Mouse (Mus musculus) layer of hippocampus, postnatal 10 days (tissue): Measurements from ENCODE around the gene Gm49776. TPM values are rescaled to one million over a fixed set of nuclear protein-coding genes. Genes with fewer than 3 reads are reported as not detected.
"Not testable (repeated sequence)": the region's sequence is repeated elsewhere in the genome, so short reads cannot be mapped to it uniquely, and the experiment has no call there.

Source experiments
- DNase-seq, 2 experiments: peaks; one replicate each; pipeline ENCODE4 v3.0.0; 2021; ENCODE audit warnings: low spot score in 2 of 2
- microRNA-seq, 2 experiments: library from miRNA; unstranded; fragments of <30 nt; microRNA quantifications; one replicate each; pipeline ENCODE4 v1.2.0; 2021
- total RNA-seq, 2 experiments: library from RNA; stranded (reverse); gene quantifications; 2 replicates each; pipeline ENCODE4 v1.2.3; 2021

The Gm49776 gene
- total RNA-seq, 2 experiments from 2014 or later: not detected

GRCm38 (mm10) chr16:18203430-18204091 lies 54.6 kb downstream of the Gm49776 start:
- no peak for DNase-seq

- no peak for DNase-seq
Measured at GRCm38 (mm10) chr16:18202061-18202460, 56.1 kb downstream of the Gm49776 start.

GRCm38 (mm10) chr16:18201620-18202019 lies 56.5 kb downstream of the Gm49776 start:
- no peak for DNase-seq

- DNase-seq: no peak
Measured at GRCm38 (mm10) chr16:18200062-18200461, 58.1 kb downstream of the Gm49776 start.

GRCm38 (mm10) chr16:18198365-18199098 lies 59.6 kb downstream of the Gm49776 start:
- DNase-seq: no peak

GRCm38 (mm10) chr16:18197881-18198280 lies 60.2 kb downstream of the Gm49776 start:
- no peak for DNase-seq

- not testable (repeated sequence) for DNase-seq
Measured at GRCm38 (mm10) chr16:18195561-18195960, 62.6 kb downstream of the Gm49776 start.

Small RNAs within 50 kb of the gene (microRNA-seq; reads per million reads assigned to microRNA genes)
- gene Gm24572 (0.20 to 0.22 reads per million in 2 experiments), gene Mir1306 (194 to 260 reads per million in 2 experiments)

Other genes with a start within 250 kb of the Gm49776 start
- 100 to 1,000 TPM in 1 of 2 experiments, 10 to 100 TPM in 1; 87.0 to 112 TPM for gene Dgcr6, start 205.5 kb downstream of the Gm49776 start, total RNA-seq
- gene Prodh, start 168.1 kb downstream of the Gm49776 start, total RNA-seq: 10 to 100 TPM; 15.8 to 17.3 TPM
- 10 to 100 TPM; 76.3 to 78.0 TPM for gene Rtn4r, start 130.7 kb downstream of the Gm49776 start, total RNA-seq
- not detected for gene Ccdc188, start 40.4 kb downstream of the Gm49776 start, total RNA-seq
- 10 to 100 TPM; 73.9 to 75.1 TPM for gene Zdhhc8, start 23.2 kb downstream of the Gm49776 start, total RNA-seq
- 10 to 100 TPM; 54.4 to 65.1 TPM for gene Trmt2a, start 9.6 kb downstream of the Gm49776 start, total RNA-seq
- gene Ranbp1, start 9.6 kb downstream of the Gm49776 start, total RNA-seq: 100 to 1,000 TPM; 133 to 147 TPM
- gene Dgcr8, start 30.9 kb upstream of the Gm49776 start, total RNA-seq: 10 to 100 TPM; 39.1 to 41.4 TPM
- 100 to 1,000 TPM; 100 to 102 TPM for gene Tango2, start 89.8 kb upstream of the Gm49776 start, total RNA-seq
- 10 to 100 TPM; 46.2 to 53.9 TPM for gene Arvcf, start 89.9 kb upstream of the Gm49776 start, total RNA-seq
- gene Txnrd2, start 168.1 kb upstream of the Gm49776 start, total RNA-seq: 10 to 100 TPM; 22.1 to 28.4 TPM
- gene Comt, start 168.5 kb upstream of the Gm49776 start, total RNA-seq: 10 to 100 TPM; 55.3 to 59.8 TPM
- gene Gnb1l, start 240.4 kb upstream of the Gm49776 start, total RNA-seq: 1 to 10 TPM; 6.9 to 7.4 TPM
- gene Rtl10, start 240.6 kb upstream of the Gm49776 start, total RNA-seq: 10 to 100 TPM in 1 of 2 experiments, 1 to 10 TPM in 1; 9.1 to 10.0 TPM